Mouse (Mus musculus) heart, postnatal 14 days (tissue): Measurements from ENCODE around the gene Ppp3ca. TPM values are rescaled to one million over a fixed set of nuclear protein-coding genes. Genes with fewer than 3 reads are reported as not detected.
A peak's percentile ranks its signal among the peaks of the same experiment; 100 is the strongest.

Experiments
- DNase-seq, 2 experiments: peaks; one replicate each; pipeline ENCODE4 v3.0.0; 2021 to 2022
- intact Hi-C: fragments of 180-260 bp; cut with DNase I; formaldehyde crosslinking; loops from one replicate; pipeline ENCODE4 v1.15.1; 2025
- total RNA-seq, 2 experiments: library from RNA; stranded (reverse); gene quantifications; 2 replicates each; pipeline ENCODE4 v1.2.3; 2021

Gene Ppp3ca
- total RNA-seq, 2 experiments from 2014 or later, result 50.0 to 53.5 TPM

DNA sequence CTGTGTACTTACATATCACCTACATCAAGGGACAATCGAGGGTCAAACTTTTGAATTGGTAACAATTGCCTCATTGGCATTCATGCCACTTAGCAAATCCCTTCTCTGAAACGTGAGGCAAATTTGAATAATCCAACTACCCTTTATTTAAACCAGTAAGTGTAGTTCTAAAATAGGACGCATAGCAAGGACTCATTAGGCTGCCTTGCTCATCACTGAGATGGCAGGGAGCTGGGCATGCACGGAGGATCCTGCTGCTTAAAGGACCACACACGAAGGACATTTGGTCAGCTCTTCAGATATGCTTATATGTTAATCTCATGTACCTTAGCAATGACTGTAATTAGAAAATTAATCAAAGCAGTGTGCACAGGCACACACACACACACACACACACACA lies 204.6 kb downstream of the Ppp3ca start:
- no peak for DNase-seq
- intact Hi-C loops, result no loop called here

DNA sequence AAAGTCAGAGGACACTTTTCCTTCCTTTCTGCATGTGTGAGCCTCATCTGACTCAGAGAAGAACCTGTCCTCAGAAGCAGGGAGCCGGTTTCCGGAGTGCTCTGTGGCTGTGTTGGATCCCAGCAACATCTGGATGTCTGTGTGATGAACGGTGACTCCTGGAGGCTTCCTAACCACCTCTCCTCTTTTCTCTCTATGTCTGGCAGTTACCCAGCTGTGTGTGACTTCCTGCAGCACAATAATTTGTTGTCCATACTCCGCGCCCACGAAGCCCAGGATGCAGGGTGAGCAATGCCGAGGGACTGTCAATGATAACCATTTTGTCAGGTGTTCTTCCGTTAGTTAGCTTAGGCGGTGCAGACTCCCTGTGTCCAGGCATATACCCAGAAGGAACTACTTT lies 217.8 kb downstream of the Ppp3ca start:
- intact Hi-C loops, result no loop called here
- no peak for DNase-seq

DNA sequence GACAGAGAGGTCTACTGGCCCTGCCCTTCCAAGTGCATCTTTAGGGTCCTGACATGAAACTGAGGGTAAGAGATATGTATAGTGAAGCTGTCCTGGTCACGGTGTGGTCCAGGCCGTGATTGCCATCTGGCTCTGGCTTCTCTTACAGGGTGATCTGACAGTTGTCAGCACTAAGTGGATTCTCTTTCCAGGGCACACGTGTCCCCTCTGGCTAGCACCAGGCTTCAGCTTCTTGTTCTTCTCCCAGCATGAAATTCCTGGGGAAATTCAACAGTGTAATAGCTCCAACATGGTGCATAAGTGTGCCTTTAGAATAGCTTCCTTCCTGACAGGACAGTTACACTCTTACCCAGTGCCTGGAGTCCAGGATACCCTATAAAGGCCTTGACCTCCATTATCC lies 222.2 kb downstream of the Ppp3ca start:
- no peak for DNase-seq
- intact Hi-C loops, result no loop called here

DNA sequence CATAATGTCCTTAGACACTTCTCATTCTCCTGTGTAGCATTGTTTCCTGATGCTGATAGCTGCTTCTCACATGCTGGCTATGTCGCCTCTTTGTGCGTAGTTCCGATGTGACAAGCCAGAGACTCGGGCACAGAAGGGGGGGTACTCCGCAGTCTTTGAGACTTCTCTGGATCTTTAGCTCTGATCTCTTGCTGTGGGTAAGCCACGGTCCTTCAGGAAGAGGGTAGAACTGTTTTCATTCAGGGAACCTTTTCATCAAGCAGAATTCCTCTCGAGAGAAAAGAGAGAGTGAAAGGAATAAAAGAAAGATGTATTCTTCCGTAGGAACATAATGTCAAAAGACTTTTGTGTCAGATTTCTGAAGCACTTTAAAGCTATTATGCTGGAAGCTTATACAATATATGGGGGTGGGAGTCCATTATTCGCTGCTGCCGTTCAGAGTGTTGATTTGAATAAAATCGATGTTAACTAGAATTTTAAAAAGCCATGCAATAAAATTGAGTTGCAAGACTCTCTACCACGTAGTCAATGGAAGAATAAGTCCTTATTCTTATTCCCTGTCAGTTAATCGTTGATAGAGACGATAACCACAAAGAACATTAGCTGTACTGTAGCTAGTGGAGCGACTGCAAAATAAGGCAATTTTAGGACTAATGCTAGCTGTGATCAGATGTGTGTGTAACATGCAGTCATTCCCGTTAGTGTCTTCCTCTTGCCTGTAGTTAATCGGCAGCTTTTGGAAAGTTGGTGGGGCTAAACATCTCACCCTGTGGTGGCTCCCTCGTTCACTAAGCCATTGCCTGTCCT lies 223.9 kb downstream of the Ppp3ca start:
- DNase-seq, result no peak
- intact Hi-C loops, result no loop called here

- intact Hi-C loops, result no loop called here
- peak; percentile 22 to 23 for DNase-seq
Observed at GRCm38 (mm10) chr3:136895498-136895897, 225.6 kb downstream of the Ppp3ca start.

- intact Hi-C loops, result no loop called here
- DNase-seq, result no peak
Observed at GRCm38 (mm10) chr3:136896276-136896675, 226.4 kb downstream of the Ppp3ca start.

DNA sequence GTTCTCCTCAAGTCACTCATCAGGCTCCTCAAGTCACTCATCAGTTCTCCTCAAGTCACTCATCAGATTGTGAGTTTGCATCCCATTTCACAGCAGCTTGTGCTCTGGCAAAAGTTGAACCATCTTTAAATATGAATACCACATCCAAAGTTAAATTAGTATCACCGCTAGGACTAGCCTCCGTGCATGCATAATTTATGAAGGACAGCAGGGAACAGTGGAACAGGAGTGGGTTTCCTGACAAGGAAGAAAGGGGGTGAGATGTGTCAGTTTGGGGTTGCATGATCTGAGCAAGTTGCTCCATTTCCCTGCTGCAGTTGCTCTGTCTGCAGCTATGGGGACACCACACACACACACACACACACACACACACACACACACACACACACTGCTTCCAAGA lies 229.8 kb downstream of the Ppp3ca start:
- intact Hi-C loops, result no loop called here
- no peak for DNase-seq

GRCm38 (mm10) chr3:136900986-136901385 lies 231.1 kb downstream of the Ppp3ca start:
- intact Hi-C loops, result no loop called here
- no peak for DNase-seq

GRCm38 (mm10) chr3:136902776-136903175 lies 232.9 kb downstream of the Ppp3ca start:
- DNase-seq, result no peak
- intact Hi-C loops, result no loop called here

DNA sequence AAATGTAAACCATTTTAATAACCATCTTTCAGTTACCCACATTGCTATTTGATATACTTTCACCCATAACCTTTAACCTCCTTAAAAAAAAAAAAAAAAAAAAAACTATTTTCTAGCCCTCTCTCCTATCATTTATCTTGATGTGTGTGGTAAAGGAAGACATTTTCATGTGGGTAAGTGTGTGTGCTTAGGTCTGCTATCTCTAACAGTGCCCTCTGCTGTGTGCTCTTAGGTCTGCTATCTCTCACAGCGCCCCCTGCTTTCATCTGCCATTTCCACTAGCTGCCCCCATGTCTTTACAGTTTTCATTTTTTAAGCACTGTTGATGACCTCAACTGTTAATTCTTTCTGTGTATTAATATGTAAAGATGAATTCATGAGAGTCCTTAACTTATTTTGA lies 235.7 kb downstream of the Ppp3ca start:
- DNase-seq, result peak in 1 of 2 experiments; percentile 29
- intact Hi-C loops, result no loop called here

- no peak for DNase-seq
- intact Hi-C loops, result no loop called here
Observed at GRCm38 (mm10) chr3:136909534-136909933, 239.6 kb downstream of the Ppp3ca start.

DNA sequence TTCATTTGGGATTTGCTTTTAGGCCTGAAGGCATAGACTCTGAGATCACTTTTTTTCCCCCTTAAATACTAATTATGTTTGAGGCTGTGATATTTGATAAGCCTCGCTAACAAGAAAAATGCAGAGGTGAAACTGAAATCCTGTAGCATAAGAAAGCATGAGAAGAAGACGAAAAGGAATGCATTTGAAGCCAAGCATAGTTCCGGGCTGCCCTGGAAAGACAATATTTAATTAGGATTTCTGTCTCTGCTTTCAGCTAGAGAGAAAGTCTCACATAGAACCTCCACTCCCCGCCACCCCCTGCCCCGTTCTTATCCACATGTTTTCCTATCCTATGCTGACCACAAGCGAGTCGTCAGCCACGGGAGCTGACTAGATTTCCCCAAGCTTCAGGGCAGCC lies 241.4 kb downstream of the Ppp3ca start:
- intact Hi-C loops, result no loop called here
- DNase-seq, result no peak

DNA sequence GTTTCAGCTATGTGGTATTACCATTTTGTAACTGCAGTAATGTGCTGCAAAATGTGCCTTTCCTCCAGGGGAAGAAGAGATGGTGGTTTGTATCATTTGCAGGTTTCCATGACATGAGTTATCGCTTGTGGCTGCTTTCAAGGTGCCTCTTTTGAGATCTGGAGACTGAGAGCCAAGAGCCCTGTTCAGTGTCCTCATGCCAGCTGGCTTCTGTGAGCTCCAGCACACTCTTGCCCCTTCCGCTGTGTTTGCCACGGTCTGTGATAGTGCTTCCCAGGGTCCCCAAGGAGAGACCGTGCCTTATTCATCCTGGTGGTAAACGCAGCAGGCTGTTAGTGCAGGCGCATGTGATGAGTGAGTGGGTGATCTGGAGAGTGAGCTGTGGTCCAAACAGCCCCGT lies 247.2 kb downstream of the Ppp3ca start:
- intact Hi-C loops, result no loop called here
- DNase-seq, result no peak

DNA sequence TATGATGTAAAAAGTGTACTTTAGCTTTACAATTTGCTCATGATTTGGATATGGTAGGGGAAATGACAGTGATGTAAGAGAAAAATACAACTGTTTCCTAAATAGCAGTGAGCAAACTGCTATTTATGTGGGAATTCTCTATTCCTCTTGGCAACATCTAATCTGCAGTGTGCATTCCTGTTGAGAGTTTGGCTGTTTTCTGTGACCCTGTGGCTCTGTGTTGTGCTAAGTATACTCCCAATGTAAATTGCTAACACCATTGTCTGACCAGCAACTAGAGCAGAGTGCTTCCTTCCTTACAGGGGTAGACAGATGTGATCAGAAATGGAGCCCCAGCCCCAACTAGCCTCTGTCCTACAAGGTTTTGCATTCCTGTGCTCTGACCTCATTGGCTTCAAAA lies 263.1 kb downstream of the Ppp3ca start:
- intact Hi-C loops, result no loop called here
- no peak for DNase-seq

DNA sequence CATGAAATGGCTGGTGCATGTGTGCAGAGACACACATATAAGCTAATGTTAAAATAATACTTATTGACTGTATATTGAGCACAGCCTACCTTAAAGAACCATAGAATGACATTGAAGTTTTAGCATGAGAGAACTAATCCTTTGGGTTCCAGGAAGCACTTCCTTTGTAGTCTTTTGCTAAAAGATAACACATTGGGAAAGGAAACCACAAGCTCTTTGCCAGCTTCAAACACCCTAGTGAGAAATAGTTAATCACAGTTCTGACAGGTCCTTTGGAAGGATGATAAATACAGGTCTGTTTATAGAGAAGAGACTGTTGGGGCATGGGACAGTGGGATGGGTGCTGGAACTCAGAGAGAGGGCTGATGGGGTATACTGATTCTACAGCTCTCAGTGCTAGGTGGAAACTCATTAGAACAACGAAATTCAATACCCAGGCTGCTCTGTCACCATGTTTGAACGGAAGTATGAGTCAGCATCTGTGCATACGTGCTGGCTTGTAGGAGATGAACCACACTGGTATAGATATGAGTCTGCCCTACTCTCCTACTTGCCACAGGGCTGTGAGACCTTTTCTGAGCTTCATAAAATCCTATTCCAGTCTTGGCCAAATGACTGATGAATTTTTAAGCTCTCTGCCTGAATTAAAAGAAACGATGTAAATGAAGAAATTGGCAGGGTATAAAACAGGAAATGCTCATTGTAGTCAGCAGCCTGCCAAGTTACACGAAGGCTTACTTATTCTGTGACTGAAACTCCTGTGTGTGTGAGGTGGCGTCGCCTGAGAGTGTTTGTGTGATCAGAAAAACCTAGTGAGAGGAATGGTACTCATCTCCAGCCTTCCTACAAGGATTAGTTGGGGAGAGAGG lies 271.0 kb downstream of the Ppp3ca start:
- no peak for DNase-seq
- intact Hi-C loops, result no loop called here

GRCm38 (mm10) chr3:136941602-136941926 lies 271.6 kb downstream of the Ppp3ca start:
- intact Hi-C loops, result no loop called here
- DNase-seq, result no peak

- DNase-seq, result no peak
- intact Hi-C loops, result no loop called here
Observed at GRCm38 (mm10) chr3:136945550-136945949, 275.6 kb downstream of the Ppp3ca start.

GRCm38 (mm10) chr3:136946662-136947061 lies 276.7 kb downstream of the Ppp3ca start:
- DNase-seq, result no peak
- intact Hi-C loops, result no loop called here

GRCm38 (mm10) chr3:136948142-136948541 lies 278.2 kb downstream of the Ppp3ca start:
- intact Hi-C loops, result no loop called here
- DNase-seq, result no peak

GRCm38 (mm10) chr3:136951792-136952191 lies 281.9 kb downstream of the Ppp3ca start:
- intact Hi-C loops, result no loop called here

GRCm38 (mm10) chr3:136952822-136953221 lies 282.9 kb downstream of the Ppp3ca start:
- intact Hi-C loops, result no loop called here
- no peak for DNase-seq

More at GRCm38 (mm10) chr3:136951792-136952191, 281.9 kb downstream of the Ppp3ca start:
- no peak for DNase-seq

GRCm38 (mm10) chr3:136955043-136955442 lies 285.1 kb downstream of the Ppp3ca start:
- DNase-seq, result no peak
- intact Hi-C loops, result no loop called here
